Mouse (Mus musculus) gastrocnemius, adult 8-10 months (tissue): ENCODE data around the gene Mbnl2. TPM values are rescaled to one million over a fixed set of nuclear protein-coding genes. Genes with fewer than 3 reads are reported as not detected.

Experiments used
- DNase-seq, 2 experiments: peaks; one replicate each; pipeline ENCODE4 v3.0.0; 2022; ENCODE audit warnings: low spot score in 2 of 2
- total RNA-seq, 4 experiments: library from RNA; stranded (reverse); gene quantifications; 2 replicates each; pipeline ENCODE4 v1.2.4; 2022

Gene Mbnl2
- total RNA-seq: 100 to 1,000 TPM; 229 to 309 (median 276) TPM

DNA sequence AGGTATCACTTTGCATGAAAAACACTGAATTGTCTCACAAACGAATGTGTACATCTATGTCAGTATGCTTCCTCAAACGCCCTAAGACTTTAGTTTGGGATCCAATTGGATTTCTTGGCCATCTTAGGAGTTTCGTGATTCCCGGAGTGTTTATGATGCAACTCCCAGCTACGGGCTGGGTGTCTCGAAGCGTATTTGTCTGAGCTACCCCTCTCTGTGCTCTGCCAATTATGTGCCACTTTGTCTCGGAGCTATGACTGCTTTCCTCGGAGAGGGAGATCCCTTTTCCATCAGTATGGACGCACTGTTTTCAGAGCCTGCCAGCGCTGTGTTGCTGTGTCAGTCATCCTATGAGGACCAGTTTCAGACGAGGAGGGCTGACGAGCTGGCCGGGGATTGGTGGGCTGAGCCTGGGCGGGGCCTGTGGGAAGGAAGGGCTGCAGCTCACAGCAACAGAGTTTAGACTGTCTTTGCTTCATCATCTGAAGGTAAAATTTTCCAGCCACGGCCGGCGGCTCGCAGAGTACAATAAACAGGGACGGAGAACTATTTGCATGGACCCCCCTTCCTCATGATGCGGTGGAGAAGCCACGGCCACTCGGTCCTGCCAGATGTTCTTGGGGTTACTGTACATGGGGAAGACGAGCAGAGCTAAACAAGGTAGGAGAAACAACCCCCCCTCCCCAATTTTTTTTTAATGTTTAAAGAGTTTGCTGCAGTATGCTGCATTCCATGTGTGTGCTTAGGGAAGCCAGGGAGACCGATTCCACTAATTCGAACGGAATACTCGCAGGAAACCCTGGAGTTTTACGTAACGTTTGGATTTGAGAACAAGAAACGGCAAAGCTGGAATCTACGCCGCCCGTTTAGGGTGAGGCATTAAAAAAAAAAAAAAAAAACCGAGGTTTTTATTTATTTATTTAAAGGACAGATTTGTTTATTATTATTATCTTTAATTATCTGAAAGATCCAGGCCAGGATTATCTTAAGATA lies at the start of gene Mbnl2:
Gene Mbnl2 (plus strand): TSS at position 424 of the 993 bp plus-strand sequence.
- peak; percentile 92 to 94 for DNase-seq

DNA sequence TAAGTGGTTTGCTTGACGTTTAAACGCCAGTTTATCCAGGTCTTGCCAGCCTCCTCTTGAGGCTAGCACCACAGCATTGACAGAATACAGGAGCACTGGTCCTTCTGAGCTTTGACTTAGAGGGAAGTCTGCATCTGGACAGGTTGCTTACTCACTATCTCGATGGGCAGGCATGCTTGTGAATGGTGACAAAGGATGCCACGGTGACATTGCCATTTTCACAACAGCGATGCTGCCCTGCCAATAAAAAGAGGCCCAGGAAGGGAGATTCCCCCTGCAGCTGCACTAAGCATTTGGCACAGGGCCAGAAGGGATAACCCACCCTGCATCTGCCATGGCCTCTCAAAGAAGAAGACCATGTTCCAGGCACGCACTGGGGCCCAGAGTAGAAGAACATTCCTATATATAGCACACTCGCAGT lies 43.4 kb upstream of the Mbnl2 start:
- no peak for DNase-seq

DNA sequence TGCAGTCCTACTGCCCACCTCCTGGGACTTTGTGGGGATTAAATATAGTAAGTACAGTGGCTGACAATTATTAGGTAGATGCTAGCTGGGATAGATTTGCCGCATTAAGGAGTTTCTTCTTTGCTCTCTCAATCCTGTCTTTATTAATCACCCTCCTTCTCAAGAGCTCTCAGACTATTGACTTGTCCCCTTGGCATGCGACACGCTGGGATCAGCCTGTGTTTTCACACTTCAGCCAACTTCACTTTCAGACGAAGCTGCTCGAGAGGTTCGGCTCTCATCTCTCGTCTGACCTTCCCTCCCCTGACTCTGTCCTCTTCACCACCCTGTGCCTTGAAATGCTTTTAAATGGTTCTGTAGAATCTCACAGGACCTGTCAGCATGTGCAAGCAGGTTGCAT lies 39.9 kb upstream of the Mbnl2 start:
- DNase-seq: no peak

DNA sequence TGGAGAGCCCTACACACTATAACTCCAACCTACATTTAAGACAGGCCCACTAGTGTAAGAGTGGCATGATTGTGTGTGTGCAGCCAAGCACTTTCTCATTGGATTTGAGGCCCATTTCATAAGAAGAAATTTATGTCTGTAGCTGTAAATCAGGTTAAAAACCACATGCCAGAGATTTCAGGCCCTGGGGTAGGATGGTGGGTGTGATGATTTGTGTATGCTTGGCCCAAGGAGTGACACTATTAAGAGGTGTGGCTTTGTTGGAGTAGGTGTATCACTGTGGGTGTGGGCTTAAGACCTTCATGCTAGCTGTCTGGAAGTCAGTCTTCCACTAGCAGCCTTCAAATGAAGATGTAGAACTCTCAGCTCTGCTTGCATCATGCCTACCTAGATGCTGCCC lies 37.0 kb upstream of the Mbnl2 start:
- DNase-seq: no peak

DNA sequence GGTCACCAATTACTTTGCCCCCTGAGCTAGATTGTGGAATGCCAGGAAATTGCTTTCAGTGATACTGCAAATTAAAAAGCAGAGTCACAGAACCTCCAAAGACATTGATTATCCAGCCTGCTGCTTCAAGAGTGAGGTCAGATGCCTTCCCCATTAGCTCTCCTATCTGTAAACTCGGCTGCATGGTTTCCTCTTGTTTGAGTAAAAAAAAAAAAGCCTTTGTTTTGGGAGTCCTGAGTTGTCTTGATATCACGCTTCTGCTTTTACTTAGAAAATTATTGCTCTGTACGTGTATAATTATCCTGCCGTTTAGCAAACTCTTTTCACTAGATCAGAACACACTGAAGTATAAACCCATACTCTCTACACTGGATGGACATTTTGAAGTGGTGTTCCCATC lies 35.3 kb upstream of the Mbnl2 start:
- DNase-seq: no peak

DNA sequence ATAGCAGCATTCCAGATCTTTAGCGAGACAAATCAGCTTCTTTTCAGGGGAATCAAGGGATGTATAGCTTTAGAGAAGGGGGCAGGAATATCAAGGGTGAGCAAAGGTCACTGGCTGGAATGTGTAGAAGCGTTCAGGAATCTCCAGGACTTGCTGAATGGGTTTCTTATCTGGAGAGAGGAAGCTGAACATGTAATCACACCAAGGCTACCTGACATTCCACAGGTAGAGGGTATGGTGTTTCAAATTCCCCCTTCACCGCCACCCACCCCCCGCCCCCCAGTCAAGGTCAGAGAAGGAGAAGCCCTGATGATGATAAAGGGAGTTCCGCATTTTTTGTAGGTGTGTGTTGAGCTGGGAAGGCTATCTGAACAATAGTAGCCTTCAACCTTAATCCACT lies 32.8 kb upstream of the Mbnl2 start:
- DNase-seq: no peak

DNA sequence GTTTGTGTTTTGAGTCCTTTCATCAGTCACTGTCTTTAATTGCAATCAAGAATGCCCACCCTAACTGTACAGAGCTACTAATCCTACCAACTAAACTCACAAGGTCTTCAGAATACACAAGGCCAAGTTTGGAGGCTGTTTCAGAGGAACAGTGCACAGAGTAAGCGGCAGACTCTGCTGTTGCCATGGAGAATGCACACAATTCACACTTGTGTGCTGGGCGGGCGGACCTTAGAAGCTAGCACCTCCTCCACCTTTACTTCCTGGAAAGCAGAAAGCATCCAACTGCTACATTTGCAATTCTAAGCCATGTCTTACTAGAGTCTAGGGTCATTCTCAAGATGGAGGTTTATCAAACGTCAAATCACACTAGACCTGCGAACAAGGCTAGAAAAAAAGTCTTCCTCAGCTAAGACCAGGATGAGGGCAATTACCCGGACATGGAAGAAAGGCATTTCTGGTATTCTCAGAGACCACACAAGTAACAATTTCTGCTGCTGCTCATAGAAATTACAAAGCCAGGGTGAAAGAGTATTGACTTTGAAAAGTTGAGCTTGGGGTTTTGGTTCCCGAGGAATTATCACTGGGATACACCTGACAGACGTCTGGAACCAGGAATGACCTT lies 30.3 kb upstream of the Mbnl2 start:
- DNase-seq: no peak

DNA sequence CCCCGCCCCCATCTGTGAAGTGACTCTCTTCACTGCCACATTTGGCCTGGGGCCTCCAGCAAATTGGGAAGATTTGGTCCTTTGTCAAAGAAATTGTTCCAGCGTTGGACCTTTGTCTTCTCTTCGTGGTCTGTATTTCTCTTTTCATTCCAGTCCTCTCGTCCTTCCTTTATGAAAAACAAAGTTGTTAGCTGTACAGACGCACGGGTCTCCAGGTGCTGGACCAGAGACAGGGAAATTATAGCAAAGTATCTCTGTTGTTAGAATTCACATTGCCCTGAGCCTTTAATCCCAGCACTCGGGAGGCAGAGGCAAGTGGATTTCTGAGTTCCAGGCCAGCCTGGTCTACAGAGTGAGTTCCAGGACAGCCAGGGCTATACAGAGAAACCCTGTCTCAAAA lies 22.1 kb upstream of the Mbnl2 start:
- DNase-seq: no peak

DNA sequence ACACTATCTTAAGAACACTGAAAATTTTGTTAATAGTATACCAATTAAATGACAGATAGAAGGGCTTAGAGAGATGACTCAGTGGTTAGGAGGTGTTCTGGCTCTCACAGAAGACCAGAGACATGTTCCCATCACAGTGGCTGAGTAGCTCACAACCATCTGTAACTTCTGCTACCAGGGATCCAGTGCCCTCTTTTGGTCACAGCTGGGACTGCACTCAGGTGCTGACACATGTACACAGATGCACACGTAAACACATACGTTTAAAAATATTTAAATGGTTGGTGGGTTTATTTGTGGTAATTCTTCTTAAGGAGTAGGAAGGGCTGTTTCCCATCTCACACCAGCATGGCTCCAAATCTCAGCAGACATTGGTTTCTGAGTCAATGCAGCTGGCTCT lies 19.3 kb upstream of the Mbnl2 start:
- DNase-seq: no peak

DNA sequence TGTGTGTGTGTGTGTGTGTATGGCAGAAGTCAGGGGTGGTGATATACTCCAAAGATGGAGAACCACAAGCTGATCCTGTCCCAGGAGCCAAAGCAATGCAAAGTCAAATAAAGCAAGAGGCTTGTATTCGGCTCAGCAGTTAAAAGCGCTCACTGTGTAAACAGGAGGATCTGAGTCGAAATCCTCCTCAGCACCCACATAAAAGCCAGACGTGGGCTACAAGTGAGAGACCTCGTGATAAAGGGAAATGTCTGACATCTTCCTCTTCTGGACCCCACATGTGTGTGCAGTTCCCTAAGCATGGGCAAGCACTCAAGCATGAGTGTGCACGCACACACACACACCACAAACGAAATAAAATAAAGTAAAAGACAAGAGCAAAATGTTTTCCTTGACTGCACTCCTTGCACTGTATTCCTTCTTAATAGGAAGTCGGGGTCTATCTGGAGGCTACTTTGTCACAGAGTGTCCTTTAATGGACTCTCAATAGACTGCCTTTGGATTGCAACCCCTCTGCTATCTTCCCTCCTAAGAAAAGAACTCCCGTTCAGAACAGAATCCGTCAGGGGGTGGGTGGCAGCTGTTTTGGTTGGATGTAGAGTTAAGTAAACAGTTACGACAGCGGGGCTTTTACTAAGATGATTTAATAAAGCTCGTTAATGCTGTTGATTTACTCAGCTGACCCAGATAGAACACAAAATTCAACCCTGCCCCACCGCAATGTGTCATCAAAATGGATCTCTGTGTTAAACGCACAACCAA lies 18.7 kb upstream of the Mbnl2 start:
- DNase-seq: no peak

DNA sequence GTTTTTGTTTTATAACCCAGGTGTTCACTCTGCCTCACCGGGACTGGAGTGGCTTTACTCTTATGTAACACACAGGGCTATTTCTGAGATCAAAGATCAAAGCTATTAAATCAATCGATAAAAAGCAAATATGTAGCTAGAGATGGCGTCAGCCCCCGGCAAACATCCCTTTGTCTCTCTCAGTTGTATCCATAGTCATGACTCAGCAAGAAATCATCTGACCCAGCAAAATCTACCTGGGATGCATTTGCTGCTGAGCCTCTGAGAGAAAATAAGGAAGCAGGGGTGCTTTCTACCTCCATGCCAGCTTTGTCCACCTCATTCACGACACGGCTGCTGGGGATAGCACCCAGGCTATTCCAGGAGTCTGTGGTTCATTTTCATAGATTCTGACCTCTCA lies 18.0 kb upstream of the Mbnl2 start:
- DNase-seq: no peak

DNA sequence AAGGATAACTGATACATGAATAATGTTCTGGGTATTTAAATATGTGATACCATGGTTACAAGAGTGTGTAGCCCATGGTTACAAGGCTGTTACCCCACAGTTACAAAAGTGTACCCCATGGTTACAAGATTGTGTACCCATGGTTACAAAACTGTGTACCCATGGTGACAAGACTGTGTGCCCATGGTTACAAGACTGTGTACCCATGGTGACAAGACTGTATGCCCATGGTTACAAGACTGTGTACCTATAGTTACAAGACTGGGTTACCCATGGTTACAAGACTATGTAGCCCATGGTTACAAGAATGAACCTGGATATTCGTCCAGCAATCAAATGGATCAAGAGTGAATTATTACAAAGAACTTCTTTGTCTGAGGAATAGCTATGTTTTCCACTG lies 16.0 kb upstream of the Mbnl2 start:
- no peak for DNase-seq

DNA sequence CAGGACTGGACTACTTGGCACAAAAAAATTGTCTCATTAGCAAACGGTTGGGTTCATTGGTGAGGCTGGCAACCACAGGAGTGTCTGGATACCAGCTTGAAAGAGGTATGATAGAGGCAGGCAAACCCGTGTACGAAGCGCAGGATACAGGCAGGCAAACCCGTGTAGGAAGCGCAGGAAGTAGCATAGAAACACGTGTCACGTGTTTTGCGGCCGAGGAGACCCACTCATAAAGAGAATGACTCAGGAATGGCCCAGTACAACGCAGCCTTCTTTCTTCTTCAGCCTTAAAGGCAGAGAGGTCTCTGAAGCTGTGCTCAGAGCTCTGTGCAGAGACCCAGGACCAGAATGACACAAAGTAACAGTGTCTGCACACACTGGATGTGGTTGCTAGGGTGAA lies 13.9 kb upstream of the Mbnl2 start:
- DNase-seq: no peak

DNA sequence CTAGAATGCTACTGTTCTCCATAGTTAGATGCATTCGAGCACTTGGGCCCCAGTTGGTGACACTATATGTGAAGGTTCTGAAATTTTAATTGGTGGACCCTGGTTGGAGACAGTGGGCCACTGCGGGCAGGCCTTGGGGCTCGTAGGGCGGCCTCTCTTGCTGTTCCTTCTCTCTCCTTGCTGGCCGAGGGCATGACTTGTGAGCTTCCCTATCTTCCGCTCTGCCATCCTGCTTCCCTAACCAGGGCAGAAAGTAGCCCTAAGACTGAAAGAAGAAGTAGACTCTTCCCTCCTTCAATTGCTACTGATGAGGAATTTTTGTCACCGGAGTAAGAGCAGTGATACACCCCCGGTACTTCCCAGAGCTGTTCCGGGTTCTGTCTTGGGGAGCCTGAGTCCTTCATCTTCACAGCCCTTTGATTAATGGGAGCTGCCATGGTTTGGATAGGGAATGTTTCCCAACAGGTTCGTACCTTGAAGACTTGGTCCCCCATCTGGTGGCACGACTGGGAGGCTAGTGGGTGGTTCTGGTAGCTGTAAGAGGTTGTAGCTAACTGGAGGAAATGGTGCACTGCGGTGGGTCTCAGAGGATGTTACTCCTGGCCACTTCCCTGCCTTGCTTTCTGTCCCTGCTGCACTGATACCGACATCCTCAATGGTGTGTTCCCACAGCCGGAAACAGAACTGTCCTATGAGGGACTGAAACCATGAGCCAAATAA lies 12.6 kb upstream of the Mbnl2 start:
- no peak for DNase-seq

DNA sequence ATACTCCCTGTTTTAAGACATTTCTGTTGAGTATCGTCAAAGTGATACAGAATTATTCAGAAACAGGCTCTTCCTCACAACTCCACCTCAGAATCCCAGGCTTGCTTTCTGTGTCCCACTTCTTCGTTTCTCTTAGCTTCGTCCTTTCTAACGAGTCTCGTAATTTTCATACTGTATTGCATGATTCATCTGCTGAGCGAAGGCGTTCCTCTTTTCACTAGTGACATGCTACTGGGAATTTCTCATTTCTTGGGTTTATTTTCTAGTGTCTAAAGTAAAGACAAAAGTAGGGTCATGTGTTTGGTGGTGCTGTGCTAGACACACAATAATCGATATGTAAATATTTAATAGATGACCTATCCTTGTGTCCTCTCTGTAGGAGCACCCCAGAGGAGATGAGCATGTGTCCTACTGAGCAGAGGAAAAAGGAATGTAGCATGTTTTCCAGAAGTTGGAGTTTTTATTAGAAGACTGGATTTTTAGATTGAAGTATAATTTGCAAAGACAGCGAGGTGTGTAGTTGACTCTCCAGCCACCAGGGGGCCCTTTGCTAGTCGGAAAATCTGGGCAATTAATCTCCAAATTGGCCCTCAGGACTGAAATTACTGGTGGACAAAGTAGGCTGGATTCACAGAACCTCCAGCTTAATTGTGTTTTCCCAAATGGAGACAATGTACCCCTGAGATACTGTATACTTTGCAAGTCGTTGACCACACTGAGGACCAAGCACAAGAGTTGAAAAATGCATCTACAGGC lies 11.9 kb upstream of the Mbnl2 start:
- no peak for DNase-seq

DNA sequence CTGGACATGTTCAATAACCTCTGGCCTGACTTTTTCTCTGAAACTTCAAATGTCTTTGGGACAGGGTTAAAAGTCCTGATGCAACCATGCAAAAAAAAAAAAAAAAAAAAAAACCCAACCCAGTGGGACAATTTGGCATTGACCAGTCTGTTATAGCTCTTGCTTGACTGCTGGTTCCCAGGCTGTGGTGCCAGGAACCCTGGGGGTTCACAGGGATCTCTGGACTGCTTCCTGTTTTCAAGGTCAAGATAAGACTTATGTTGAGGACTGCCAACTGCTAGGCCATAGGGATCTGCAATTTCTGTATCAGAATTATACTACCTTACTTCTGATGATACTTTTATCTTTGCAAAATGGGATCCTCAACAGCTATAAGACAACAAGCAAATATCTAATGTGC lies 9.6 kb upstream of the Mbnl2 start:
- no peak for DNase-seq

DNA sequence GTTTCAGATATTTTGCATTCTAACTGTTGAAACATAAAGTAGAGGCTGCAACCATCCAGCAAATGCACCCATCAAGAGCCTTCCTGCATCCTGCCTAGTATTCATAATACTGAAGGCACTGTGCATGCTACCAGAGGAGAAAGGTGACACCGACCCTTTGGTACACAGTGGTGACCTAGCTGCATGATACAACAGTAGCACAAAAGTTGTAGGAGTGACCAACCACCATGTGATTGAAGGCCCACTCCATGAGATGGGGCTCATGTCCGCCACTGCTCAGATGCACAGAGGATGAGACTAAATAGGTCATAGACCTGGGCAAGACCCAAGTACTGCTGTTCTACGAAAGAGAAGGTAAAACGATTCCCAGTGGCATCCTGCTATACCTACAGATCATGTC lies 8.3 kb upstream of the Mbnl2 start:
- no peak for DNase-seq

DNA sequence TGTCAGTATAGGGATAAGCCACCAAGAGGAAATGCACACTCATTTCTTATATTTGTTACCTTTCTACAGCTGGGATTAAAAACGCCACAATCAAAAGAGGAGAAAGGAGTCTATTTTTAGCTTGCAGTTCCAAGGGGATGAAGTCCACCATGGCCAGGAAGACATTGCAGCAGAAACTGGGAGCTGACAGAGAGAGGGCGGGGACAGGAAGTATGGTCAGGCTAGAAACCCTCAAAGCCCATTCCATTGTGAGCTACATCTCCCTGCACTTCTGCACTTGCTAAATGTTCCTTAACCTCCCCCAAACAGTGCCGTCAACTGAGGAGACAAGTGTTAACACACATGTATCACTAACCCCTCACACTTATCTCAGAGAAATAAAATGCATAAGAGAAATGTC lies 5.4 kb upstream of the Mbnl2 start:
- no peak for DNase-seq

DNA sequence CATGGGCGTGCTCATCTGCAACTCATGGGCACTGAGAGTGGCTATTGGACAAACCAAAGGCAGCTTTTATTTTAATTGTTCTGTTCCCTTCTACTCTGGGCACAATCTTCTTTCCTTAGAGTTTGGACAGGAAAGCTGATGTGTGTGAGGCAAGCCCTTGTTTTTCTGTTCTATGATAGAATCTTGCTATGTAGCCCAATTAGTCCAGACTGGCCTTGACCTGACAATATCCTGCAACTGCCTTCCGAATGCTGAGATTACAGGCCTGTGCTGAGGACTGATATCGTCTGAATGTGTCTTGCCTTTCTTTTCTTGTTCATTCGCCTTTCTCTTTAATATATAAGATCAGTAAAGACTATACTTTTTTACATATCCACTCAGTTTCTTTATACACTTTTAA lies 4.8 kb upstream of the Mbnl2 start:
- DNase-seq: no peak

DNA sequence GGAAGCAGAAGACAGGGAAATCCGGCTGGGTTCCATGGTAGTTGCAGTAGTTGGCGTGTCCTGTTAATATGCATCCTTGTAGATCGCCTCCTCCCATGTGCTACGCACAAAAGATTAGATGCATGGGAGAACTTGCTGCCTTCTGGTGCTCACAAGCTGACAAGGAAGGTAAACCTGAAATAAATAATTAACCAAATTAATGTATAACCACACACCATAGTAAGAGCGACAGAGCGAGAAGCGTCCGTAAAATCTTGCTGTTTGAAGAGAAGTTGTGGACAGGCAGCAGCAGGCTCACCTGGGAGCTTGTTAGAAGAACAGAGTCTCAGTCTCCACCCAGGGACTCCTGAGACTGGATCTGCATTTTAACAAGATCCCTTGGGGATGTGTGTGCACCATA lies 4.4 kb upstream of the Mbnl2 start:
- no peak for DNase-seq

DNA sequence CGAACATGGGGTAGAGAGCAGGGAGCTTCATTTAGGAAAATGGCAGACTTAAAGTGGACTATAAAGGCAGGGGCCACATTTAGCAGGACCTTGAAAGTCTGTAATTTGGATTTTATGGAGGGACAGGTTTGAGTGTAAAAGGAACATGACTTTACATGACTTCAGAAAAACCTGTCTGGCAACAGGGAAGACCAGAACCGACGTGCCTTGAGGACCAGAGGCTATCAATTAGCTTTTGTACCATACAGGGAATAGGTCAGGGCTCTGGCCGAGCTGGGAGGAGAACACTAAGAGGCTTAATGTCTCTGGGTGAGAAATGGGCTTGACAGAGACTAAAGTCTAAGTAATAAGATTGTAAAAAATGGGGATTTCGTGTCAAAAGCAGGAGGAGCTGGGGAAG lies 1.7 kb upstream of the Mbnl2 start:
- DNase-seq: no peak
